Mouse (Mus musculus) left cerebral cortex, adult 11 months (tissue): Measurements from ENCODE around the gene Vmn1r87.
"Not testable (repeated sequence)": the region's sequence is repeated elsewhere in the genome, so short reads cannot be mapped to it uniquely, and the experiment has no call there.

Source experiments
- DNase-seq: peaks from one replicate; pipeline ENCODE4 v3.0.0; 2022; ENCODE audit warnings: low spot score

Gene Vmn1r87

DNA sequence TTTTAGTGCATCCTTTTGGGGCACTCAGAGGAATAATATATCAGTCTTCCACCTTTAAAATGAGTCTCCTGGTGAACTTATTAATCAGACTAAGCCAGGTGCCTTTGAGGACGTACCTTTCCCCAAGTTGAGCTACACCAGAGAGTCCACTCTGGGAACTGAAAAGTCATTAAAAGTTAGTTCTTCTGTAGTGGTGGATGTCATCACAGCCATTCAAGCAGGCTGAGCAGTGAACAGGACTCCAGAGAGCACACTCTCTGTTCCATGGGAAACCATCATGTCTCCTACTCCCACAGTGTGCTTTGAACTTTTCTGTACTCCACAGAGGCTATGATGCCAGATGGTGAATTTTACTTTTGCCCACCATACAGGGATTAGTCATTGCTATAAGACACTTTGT is at the start of gene Vmn1r87:
TSS of gene Vmn1r87 (minus strand) at position 101 of the 400 bp plus-strand sequence.
- DNase-seq = no peak

DNA sequence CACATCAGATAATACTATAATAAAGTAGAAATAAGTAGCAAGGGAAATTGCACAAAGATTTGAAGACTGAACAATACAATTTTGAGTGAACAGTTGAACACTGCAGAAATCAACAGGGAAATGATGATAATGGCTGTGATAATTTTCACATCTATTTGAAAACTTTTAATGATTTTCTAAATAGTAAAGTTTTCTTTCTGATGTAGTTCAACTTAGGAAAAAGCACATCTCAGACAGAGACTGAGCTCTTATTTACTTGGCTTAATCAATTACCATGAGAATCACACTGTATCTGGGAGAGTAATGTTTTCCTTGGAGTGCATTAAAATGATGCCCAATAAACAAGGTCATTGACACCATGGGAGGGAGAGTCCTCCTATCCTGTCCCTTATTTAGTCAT is 19.3 kb upstream of the Vmn1r87 start, which contains the start of gene Vmn1r88:
TSS of gene Vmn1r88 (plus strand) at position 301 of the 400 bp plus-strand sequence.
- no peak for DNase-seq

DNA sequence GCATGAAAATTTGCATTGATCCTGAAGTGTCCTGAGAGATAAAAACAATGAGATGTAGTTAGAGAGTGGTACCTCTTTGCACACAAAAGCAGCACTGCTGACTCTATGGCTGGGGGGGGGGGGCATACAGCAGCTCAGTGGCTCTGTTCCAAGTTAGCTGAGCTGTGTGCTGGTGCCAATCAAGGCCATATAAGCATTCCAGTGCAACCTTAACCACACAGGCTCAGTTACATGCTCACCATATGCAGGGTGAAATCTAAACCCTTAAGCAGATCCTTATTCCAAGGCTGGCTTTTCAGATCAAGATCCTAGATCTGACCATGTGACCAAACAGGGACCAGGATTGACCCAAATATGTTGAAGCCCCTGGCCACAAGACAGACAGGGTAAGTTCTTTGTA is 2.6 kb downstream of the Vmn1r87 start:
- DNase-seq = no peak

DNA sequence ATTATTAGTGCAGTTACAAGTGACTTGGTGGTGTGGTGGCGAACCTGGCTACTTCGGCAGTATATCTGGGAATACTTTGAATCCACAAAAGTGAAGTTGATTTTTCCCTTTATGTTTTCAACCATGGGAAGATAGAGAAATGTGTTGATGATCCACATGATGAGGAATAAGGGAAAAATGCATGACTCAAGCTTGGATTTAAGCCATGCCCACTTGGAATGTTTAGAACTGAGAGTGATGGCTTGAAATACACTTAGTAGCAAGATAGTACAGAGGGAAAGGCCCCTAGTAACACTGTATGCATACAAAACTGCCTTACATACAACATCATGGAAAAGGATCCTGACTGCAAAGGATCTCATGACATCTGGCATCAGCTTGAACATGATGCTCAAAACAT is 8.1 kb downstream of the Vmn1r87 start:
- no peak for DNase-seq

DNA sequence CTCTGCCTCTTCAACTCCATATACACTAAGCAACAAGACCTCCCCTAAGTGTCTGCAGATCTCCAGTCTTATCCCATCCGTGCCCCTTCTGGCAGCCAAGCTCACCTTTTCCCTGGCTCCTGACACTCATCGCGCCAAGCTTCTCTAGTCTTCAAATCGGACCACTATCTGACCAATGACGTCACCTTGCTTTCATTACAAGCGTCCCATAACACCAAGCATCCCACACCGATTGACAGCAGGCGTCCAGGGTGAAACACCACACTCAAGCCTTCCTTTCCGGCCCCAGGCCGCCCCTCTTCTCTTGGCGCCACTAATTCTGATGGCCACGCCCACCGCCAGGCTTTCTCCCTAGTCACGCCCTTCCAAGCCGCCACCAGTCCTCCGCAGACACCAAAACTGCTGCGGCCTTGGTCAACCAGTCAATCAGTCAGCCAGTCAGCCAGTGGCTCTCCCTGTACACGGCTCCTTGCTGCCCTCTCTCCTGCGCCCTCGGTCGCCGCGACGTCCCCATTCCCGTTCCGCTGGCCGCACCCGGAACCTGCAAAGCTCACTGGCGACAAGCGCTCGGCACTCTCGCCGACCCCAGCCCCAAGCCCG is 16.3 kb downstream of the Vmn1r87 start:
- not testable (repeated sequence) for DNase-seq

DNA sequence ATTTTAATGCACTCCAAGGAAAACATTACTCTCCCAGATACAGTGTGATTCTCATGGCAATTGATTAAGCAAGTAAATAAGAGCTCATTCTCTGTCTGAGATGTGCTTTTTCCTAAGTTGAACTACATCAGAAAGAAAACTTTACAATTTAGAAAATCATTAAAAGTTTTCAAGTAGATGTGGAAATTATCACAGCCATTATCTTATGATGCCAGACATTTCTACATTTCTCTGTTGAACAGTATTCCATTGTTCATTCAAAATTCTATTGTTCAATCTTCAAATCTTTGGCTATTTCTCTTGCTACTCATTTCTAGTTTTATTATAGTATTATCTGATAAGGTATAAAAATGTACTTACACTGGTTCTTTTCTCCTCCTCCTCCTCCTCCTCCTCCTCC is 20.1 kb downstream of the Vmn1r87 start, which contains the start of gene Vmn1r86:
TSS of gene Vmn1r86 (minus strand) at position 101 of the 400 bp plus-strand sequence.
- DNase-seq = no peak

DNA sequence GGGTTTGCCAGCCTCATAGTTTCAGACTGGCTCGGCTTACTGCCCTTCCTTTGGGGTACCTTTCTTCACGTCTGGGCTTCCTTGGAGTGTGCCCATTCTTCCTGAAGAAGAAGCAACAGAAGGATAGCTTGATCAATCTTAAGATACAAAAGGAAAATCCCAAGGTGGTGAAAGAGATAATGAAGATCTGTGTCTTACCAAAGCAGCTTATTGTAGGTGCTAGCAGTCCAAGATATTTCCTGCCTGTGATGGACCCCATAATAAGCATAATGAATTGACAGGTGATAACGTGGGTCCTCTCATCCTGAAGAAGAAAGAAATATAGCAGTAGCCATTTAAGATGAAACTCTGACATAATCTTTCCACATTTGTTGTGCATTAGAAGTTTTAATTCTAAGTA is 44.9 kb downstream of the Vmn1r87 start, which contains the start of gene Vmn1r85:
TSS of gene Vmn1r85 (minus strand) at position 101 of the 400 bp plus-strand sequence.
- no peak for DNase-seq
